Comparison of ENCODE assay signal across 8 mouse cellular contexts in the genomic region with DNA sequence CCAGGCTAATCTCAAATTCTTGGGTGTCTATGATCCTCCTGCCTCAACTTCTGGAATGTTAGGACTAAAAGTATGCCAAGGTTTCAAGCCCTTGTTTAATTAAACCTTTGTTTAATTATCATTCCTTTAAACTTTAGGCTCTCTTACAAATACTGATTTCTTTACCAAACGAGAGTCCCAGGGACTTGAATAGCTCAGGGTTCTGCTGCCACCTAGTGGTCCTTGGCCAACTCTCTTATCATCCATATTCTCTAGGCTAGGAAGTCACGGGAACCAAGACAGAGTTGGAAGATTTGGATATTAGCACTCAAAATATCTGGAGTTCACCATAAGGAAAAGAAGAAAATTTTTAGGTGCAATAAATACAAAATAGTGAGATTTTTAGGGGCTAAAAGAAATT. TPM values are rescaled to one million over a fixed set of nuclear protein-coding genes. Genes with fewer than 3 reads are reported as not detected.
A peak's percentile ranks its signal among the peaks of the same experiment; 100 is the strongest.
DNase-seq lines count a peak whose midpoint lies in the region; ATAC-seq and TF ChIP-seq lines count a peak whose summit lies in the region.

No protein-coding gene starts in this region.

- WGBS in hindbrain, embryonic 10.5 days = 16% methylated on average over 2 of the region's 2 CpGs
- WGBS in hindbrain, embryonic 13.5 days = 15% methylated on average over 2 of the region's 2 CpGs
- WGBS in embryonic facial prominence, embryonic 11.5 days = 13% methylated on average over 2 of the region's 2 CpGs
- WGBS in midbrain, postnatal 0 days = 9% methylated on average over 2 of the region's 2 CpGs

- no peaks in the 10 kb centered on the region for H3K27me3 ChIP-seq in hindbrain, embryonic 10.5 days (ENCODE audit: insufficient read depth, poor library complexity, severe bottlenecking)
- H3K27me3 ChIP-seq in hindbrain, embryonic 13.5 days = no peaks in the 10 kb centered on the region
- no peaks in the 10 kb centered on the region for H3K27me3 ChIP-seq in embryonic facial prominence, embryonic 11.5 days (ENCODE audit: control insufficient read depth, insufficient read depth, low read length)
- H3K27me3 ChIP-seq in midbrain, postnatal 0 days (ENCODE audit: insufficient read depth, low read length) = no peaks in the 10 kb centered on the region

- H3K9me3 ChIP-seq in hindbrain, embryonic 10.5 days = no peaks in the 10 kb centered on the region
- no peaks in the 10 kb centered on the region for H3K9me3 ChIP-seq in hindbrain, embryonic 13.5 days
- no peaks in the 10 kb centered on the region for H3K9me3 ChIP-seq in embryonic facial prominence, embryonic 11.5 days (replicated peaks; ENCODE audit: control insufficient read depth, low read length)
- no peaks in the 10 kb centered on the region for H3K9me3 ChIP-seq in midbrain, postnatal 0 days (ENCODE audit: low read length)

- DNase-seq in hindbrain, embryonic 10.5 days (ENCODE audit: low spot score) = peak; percentile 64
- peak; percentile 84 to 87 for DNase-seq in adrenal gland, postnatal 36 days
- DNase-seq in embryonic facial prominence, embryonic 11.5 days (ENCODE audit: low spot score) = peak; percentile 90
- peak; percentile 82 for DNase-seq in heart, postnatal 4 days
- peak; percentile 67 to 75 for DNase-seq in left cerebral cortex, adult 2 months (ENCODE audit: extremely low spot score in 1 of 2, low spot score in 2 of 2)
- peak; percentile 90 for DNase-seq in midbrain, postnatal 0 days (ENCODE audit: low spot score)
- peak; percentile 67 for DNase-seq in telencephalon, adult 2 months (ENCODE audit: low read depth, low spot score)

- no peak overlapping the region for H3K4me3 ChIP-seq in hindbrain, embryonic 10.5 days
- no peak overlapping the region for H3K4me3 ChIP-seq in hindbrain, embryonic 13.5 days
- no peak overlapping the region for H3K4me3 ChIP-seq in embryonic facial prominence, embryonic 11.5 days (ENCODE audit: low read depth, low read length)
- H3K4me3 ChIP-seq in left cerebral cortex, adult 2 months = no peak overlapping the region
- no peak overlapping the region for H3K4me3 ChIP-seq in midbrain, postnatal 0 days (ENCODE audit: low read depth, low read length)

- H3K4me2 ChIP-seq in hindbrain, embryonic 13.5 days = no peak overlapping the region
- no peak overlapping the region for H3K4me2 ChIP-seq in embryonic facial prominence, embryonic 11.5 days (ENCODE audit: low read depth, low read length)
- no peak overlapping the region for H3K4me2 ChIP-seq in midbrain, postnatal 0 days (ENCODE audit: low read depth, low read length, poor library complexity, severe bottlenecking)

- no peak overlapping the region for H3K27ac ChIP-seq in hindbrain, embryonic 10.5 days
- H3K27ac ChIP-seq in hindbrain, embryonic 13.5 days = no peak overlapping the region
- no peak overlapping the region for H3K27ac ChIP-seq in embryonic facial prominence, embryonic 11.5 days (replicated peaks; ENCODE audit: low read depth, low read length)
- no peak overlapping the region for H3K27ac ChIP-seq in left cerebral cortex, adult 2 months
- H3K27ac ChIP-seq in midbrain, postnatal 0 days (ENCODE audit: low read depth, low read length) = no peak overlapping the region

- intact Hi-C loops in left cerebral cortex, adult 2 months (cut with DNase I) = loop anchor here (2.0 kb wide), 2 partner anchors 77 to 155 kb away; no protein-coding TSS in a partner anchor

- peak; percentile 92 for TF ChIP-seq CTCF in left cerebral cortex, adult 2 months (IDR thresholded peaks at IDR 0.05)
- TF ChIP-seq CTCF in midbrain, postnatal 0 days (IDR thresholded peaks at IDR 0.05) = peak; percentile 94

- no peaks in the 10 kb centered on the region for H3K4me1 ChIP-seq in hindbrain, embryonic 10.5 days (replicated peaks)
- H3K4me1 ChIP-seq in hindbrain, embryonic 13.5 days (replicated peaks) = no peaks in the 10 kb centered on the region
- H3K4me1 ChIP-seq in embryonic facial prominence, embryonic 11.5 days (ENCODE audit: control insufficient read depth, insufficient read depth, low read length) = no peaks in the 10 kb centered on the region
- no peaks in the 10 kb centered on the region for H3K4me1 ChIP-seq in midbrain, postnatal 0 days (ENCODE audit: insufficient read depth, low read length)

- H3K36me3 ChIP-seq in hindbrain, embryonic 10.5 days = no peaks in the 10 kb centered on the region
- no peaks in the 10 kb centered on the region for H3K36me3 ChIP-seq in hindbrain, embryonic 13.5 days
- H3K36me3 ChIP-seq in embryonic facial prominence, embryonic 11.5 days (replicated peaks; ENCODE audit: control insufficient read depth, insufficient read depth, low read depth, low read length) = no peaks in the 10 kb centered on the region
- no peaks in the 10 kb centered on the region for H3K36me3 ChIP-seq in midbrain, postnatal 0 days (ENCODE audit: insufficient read depth, low read length)

- H3K9ac ChIP-seq in hindbrain, embryonic 13.5 days = no peak overlapping the region
- H3K9ac ChIP-seq in embryonic facial prominence, embryonic 11.5 days (replicated peaks; ENCODE audit: low read length) = no peak overlapping the region
- H3K9ac ChIP-seq in midbrain, postnatal 0 days (replicated peaks; ENCODE audit: low read length, poor library complexity, severe bottlenecking) = no peak overlapping the region

- no peak for ATAC-seq in hindbrain, embryonic 13.5 days (ENCODE audit: low FRiP score)
- ATAC-seq in embryonic facial prominence, embryonic 11.5 days (replicated peaks; ENCODE audit: insufficient number of reproducible peaks, low FRiP score, low TSS enrichment, low read depth) = no peak
- ATAC-seq in midbrain, postnatal 0 days (ENCODE audit: low FRiP score) = no peak

RNA-seq across cellular contexts. Expression of gene Bpgm, which starts 28.0 kb away (rescaled TPM):
- polyA plus RNA-seq in hindbrain, embryonic 10.5 days (2016; fragmentation: Nextera tagmentation; extraction: Ambion mirVana) = 64.5 and 72.7 TPM in 2 replicates
- polyA plus RNA-seq in hindbrain, embryonic 13.5 days (2015; fragmentation: Nextera tagmentation; extraction: Ambion mirVana) = 88.0 and 90.9 TPM in 2 replicates
- 10 to 100 TPM; 27.3 to 33.0 TPM for total RNA-seq in adrenal gland, postnatal 36 days (2021)
- 47.8 and 51.5 TPM in 2 replicates for polyA plus RNA-seq in embryonic facial prominence, embryonic 11.5 days (2014; fragmentation: Nextera tagmentation; extraction: Ambion mirVana)
- 10 to 100 TPM; 45.1 to 88.0 TPM for total RNA-seq in heart, postnatal 4 days (2021)
- total RNA-seq in left cerebral cortex, adult 2 months (2021) = 10 to 100 TPM; 56.1 to 58.7 TPM
- total RNA-seq in midbrain, postnatal 0 days (2014; rRNA removed) = 42.9 and 51.4 TPM in 2 replicates
- 80.6 and 86.0 TPM in 2 replicates for polyA plus RNA-seq in midbrain, postnatal 0 days (2015; fragmentation: Nextera tagmentation; extraction: Ambion mirVana)

RNA-seq across cellular contexts. Expression of gene Akr1b7, which starts 35.8 kb away (rescaled TPM):
- not detected in 2 replicates for polyA plus RNA-seq in hindbrain, embryonic 10.5 days (2016; fragmentation: Nextera tagmentation; extraction: Ambion mirVana)
- not detected in 2 replicates for polyA plus RNA-seq in hindbrain, embryonic 13.5 days (2015; fragmentation: Nextera tagmentation; extraction: Ambion mirVana)
- 1,000 to 10,000 TPM; 2,443 to 8,516 TPM for total RNA-seq in adrenal gland, postnatal 36 days (2021)
- not detected in 2 replicates for polyA plus RNA-seq in embryonic facial prominence, embryonic 11.5 days (2014; fragmentation: Nextera tagmentation; extraction: Ambion mirVana)
- total RNA-seq in heart, postnatal 4 days (2021) = not detected
- total RNA-seq in left cerebral cortex, adult 2 months (2021) = not detected
- total RNA-seq in midbrain, postnatal 0 days (2014; rRNA removed) = not detected in 2 replicates
- polyA plus RNA-seq in midbrain, postnatal 0 days (2015; fragmentation: Nextera tagmentation; extraction: Ambion mirVana) = 0.20 TPM in 1 of 2 replicates, not detected in the other

Comparison
In these comparisons a context has a peak if more than half of its experiments do, and no peak if none do; other contexts are left out.
1. RNA of gene Akr1b7, which starts 35.8 kb away (total RNA-seq): 2,443 to 8,516 TPM in adrenal gland, postnatal 36 days; not detected in heart, postnatal 4 days, not detected in left cerebral cortex, adult 2 months and not detected in midbrain, postnatal 0 days; every median in the first group is over 1,000 times any median in the second.
2. Peak in every context shown above with its lines, with median percentiles within 50 percentile points of each other: DNase-seq.